Mouse (Mus musculus) spleen, adult 2 months (tissue): Measurements from ENCODE around the gene Ass1.

ENCODE experiments used
- CTCF ChIP-seq: fragments of 200-500 bp; IDR thresholded peaks from 2 replicates; pipeline ENCODE4 v1.5.1; 2011; ENCODE audit warnings: mild to moderate bottlenecking, inconsistent platforms; ENCODE audit not compliant: insufficient read depth, insufficient read length, insufficient replicate concordance; ENCODE audit errors: extremely low read depth
- POLR2A ChIP-seq: fragments of 200-500 bp; IDR thresholded peaks from 2 replicates; pipeline ENCODE4 v1.6.1; 2011; ENCODE audit warnings: low read depth, low read length, inconsistent platforms

DNA sequence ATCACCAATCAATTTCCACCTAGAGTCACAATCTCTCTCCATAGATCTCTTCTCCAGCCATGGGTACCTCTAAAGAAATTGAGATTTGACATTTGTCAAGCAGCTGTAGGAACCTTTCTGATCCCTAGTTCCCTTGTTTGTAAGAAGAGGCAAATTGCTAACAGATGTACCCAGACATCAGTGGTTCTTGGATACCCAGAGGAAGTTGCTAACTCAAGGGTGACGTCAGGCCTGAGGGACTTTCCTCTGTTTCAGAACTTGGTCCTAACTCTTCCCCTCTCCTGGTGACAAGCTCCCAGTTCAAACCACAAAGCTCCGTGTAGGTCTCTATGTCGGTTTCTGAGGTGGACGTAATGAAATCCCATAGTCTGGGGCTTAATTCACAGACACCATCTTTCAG, 24.0 kb upstream of the Ass1 start:
- TF ChIP-seq POLR2A (no peak), CTCF (no peak)
